Mouse (Mus musculus): Measurements from ENCODE around the gene Lcmt2.
"Not testable (repeated sequence)": the region's sequence is repeated elsewhere in the genome, so short reads cannot be mapped to it uniquely, and the experiment has no call there.

Lcmt2 gene

DNA sequence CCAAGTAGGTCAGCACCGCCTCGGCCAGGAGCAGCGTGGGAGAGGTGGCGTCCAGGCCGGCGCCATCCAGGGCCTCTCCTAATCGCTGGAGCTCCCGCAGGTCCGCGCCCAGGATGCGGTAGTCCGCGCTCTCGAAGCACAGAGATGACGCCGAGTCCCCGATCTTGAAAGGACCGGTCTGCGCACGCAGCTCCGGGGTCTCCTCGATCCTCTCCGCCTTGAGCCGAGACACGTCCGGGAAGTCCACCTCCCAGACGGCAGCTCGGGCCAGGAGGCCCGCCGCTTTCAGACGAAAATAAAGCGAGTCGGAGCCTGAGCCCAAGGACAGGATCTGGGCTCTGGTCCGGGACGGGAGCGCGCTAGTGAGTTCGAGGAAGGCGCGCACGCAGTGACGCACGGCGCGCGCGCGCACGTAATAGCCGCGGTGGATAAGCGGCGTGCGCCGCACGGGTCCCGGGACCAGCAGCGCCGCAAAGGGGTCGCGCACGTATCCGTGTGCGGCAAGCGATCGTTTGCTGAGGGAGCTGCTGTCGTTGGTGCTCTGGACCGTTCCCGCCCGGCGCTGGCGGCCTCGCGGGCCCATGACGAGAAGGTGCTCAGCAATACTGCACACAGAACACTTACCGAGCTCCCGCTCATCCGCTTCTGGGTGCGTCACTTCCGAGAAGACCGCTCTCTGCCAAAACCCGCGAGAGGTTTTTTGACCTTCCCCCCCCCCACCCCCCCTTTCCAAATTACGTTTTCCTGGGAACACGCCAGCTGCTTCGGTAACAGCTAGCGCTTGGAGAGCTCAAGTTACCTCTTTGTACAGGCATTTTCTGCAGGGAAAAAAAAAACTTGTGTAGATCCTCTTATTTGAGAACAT is at the start of gene Lcmt2, which contains the start of gene Adal:
TSS of gene Lcmt2 (minus strand) at position 636 of the 865 bp plus-strand sequence.
TSS of gene Adal (plus strand) at position 411 of the 865 bp plus-strand sequence.
- peak; percentile 93 for DNase-seq (ENCODE audit: extremely low spot score, low spot score)

DNA sequence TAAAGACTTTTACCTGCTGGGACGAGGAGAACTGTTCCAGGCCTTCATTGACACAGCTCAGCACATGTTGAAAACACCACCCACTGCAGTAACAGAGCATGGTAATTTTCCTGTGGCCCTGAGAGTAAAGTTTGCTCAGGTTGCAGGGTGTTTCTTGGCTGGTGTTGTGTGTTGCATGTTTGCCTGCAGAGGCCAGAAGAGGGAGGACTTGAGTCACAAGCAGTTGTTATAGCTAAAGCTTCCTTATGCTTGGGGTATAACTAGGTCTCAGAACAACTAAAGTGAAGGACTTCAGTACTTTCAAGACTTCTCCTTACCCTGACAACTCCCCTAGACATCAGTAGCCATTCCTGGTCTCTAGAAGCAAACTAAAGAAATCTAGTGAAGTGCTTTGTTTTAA is 48.1 kb upstream of the Lcmt2 start:
- DNase-seq (ENCODE audit: extremely low spot score, low spot score): no peak

GRCm38 (mm10) chr2:121184142-121184541 is 43.7 kb upstream of the Lcmt2 start:
- DNase-seq (ENCODE audit: extremely low spot score, low spot score): no peak

DNA sequence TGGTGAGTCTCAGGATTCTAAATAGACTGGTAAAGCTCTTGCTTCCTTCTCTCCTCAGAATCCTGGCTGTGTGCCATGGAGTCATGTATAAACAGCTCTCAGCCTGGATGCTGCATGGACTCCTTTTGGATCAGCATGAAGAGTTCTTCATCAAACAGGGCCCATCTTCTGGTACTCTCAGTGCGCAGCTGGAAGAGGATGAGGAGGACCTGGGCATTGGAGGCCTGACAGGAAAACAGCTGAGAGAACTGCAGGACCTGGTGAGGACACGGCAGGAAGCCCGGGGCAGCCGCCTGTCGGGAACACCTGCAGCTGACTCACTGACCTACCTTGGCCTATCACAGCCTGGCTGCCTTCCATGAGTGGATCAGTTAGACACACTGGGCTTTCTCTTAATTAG is 43.0 kb upstream of the Lcmt2 start:
- no peak for DNase-seq (ENCODE audit: extremely low spot score, low spot score)

DNA sequence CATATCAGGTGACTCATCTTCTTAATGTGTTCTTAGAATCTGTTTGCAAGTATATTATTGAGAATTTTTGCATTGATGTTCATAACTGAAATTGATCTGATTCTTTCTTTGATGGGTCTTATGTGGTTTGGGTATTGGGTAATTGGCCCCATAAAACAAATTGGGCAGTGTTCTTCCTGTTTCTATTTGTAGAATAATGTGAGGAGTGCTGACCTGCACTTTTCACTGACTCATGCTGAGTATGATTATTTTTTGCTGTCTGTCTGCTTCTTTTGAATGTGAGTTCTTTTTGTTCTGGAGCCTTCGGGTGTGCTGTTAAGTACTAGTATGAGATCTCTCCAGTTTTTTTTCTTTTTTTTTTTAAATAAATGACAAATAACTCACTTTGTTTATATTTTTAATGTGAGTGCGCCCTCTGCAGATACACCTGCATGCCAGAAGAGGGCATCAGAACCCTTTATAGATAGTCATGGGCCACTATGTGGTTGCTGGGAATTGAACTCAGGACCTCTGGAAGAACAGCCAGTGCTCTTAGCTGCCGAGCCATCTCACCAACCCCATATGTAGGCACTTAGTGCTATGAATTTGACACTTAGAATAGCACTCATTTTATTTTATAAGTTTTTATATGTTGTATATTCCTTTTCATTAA is 38.5 kb upstream of the Lcmt2 start:
- DNase-seq (ENCODE audit: extremely low spot score, low spot score): no peak

DNA sequence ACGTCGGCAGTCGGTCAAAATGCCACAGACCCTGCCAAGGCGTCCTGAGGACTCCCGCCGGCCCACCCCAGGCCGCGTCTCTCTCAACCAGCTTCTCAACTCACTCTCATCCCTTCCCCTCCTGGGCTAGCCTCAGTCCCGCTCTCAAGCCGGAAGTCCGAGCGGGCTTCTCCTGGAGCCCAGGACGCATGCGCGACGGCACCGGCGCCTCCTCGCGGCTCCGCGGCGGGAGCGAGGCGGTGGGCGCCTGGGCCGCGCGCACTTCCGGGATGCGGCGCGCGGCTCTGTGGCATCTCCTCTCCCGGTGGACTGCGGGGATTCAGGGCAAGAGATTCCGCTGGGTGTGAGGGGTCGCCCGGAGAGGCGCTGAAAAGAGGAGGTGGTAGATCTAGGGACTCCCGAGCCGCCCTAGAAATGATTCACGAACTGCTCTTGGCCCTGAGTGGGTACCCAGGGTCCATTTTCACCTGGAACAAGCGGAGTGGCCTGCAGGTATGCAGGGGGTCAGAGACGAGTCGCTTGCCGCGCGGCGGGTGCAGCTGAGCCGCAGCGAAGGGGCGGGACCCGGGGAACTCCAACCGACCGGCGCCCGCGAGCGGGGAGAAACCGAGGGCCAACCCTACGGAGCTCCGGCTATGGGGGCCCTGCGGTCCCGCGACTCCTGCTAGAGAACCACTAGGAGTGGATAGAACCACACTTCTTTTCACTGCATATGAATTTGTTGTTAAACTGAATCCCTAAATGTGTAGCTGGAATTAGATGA is 30.7 kb upstream of the Lcmt2 start, which contains the start of gene Zscan29:
TSS of gene Zscan29 (minus strand) at position 146 of the 763 bp plus-strand sequence.
- peak; percentile 90 for DNase-seq (ENCODE audit: extremely low spot score, low spot score)

- DNase-seq (ENCODE audit: extremely low spot score, low spot score): no peak
Measured at GRCm38 (mm10) chr2:121170481-121170971, 30.1 kb upstream of the Lcmt2 start, which contains the start of gene Tubgcp4. Tubgcp4 (plus strand) TSS chr2:121170654.

DNA sequence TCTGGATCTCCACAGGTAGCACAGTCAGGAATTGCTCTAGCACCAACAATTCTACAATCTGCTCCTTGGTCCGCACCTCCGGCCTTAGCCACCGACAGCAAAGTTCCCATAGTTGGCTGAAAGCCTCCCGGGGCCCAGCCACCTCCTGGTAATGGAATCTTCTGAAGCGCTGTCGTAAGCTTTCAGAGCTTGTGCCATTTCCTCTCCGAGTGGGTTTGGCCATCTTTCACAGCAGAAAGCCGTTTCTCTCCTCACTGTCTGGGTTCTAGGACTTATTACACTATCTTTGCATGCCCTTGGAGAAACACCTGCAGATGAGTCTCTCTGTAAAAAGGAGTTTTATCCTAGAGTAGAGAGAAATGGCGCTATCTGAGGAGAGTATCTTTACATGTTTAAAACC is 29.4 kb upstream of the Lcmt2 start:
- peak; percentile 38 for DNase-seq (ENCODE audit: extremely low spot score, low spot score)

DNA sequence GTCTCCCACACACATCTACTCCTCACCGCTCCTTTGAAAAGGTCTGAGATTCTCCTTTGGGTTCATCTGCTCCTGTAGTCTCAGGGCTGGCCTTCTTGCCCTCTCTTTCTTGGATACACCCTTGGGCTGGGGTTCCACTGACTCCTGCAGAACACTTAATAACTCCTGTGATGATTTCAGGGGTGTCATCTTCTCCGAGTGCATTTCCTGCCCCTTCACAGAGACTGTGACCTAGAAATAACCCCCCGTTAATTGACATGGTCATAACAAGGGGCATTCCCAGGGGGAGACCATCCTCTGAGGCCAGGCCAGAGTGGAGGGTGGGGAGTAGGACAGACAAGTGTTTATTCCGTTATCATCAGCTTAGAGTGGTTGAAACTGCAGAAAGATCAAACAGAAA is 28.7 kb upstream of the Lcmt2 start:
- no peak for DNase-seq (ENCODE audit: extremely low spot score, low spot score)

GRCm38 (mm10) chr2:121153100-121153499 is 12.6 kb upstream of the Lcmt2 start:
- DNase-seq (ENCODE audit: extremely low spot score, low spot score): no peak

DNA sequence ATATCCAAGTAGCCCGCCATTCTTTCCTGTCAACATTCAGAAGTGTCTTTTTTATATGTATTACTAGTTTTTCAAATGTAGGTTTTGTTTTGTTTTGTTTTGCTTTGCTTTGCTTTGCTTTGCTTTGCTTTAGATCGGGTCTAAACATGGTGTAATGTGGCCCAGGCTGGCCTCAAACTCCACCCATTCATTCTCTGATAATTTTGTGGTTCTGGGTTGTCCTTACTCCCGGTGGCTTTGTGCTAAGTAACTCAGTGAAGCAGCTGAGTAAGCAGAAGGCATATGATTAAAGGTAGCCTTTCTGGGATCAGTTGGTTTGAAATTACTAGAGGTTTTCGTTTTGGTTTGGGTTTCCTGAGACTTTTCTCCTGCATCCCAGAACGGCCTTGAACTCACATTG is 9.2 kb upstream of the Lcmt2 start:
- DNase-seq (ENCODE audit: extremely low spot score, low spot score): no peak

GRCm38 (mm10) chr2:121142415-121142814 is 2.0 kb upstream of the Lcmt2 start:
- DNase-seq (ENCODE audit: extremely low spot score, low spot score): no peak

DNA sequence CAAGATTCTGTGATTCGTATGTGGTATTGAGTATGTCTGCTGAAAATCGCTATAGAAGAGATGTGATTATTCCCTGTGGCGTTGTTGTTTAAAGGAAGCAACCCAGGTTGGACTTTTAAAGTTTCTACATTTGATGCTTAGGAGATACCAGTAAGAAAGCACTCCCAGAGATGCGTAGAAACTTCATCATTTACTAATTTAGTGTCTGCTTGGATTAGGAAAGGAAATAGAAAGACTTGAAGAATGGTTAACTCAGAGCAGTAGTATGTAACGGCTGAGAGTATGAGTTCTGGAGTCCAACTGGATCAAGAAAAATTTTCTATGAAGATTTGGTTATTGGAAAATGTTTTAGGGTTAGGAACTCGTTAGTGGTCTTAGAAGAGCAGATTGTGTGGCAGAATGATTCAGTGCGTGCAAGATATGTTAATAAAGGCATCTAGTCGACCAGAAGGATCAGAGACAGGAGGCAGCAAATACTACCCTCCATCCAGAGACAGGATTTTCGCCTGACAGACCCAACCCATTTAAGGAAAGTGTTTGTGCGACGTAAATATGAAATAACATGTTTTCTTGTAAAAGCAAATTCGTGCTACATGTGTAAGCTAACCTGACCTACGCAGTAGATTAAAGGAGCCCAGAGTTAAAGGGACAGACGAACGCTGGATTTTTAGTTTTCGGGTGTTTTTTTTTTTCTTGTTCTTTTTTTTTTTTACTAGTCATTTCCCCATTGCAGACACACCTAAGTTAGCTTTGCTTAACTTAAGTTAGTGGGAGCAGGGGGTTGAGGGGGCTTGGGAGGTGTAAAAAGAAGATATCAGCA is 973 bp upstream of the Lcmt2 start:
- no peak for DNase-seq (ENCODE audit: extremely low spot score, low spot score)

- DNase-seq (ENCODE audit: extremely low spot score, low spot score): no peak
Measured at GRCm38 (mm10) chr2:121139266-121140017, 1.0 kb downstream of the Lcmt2 start.

DNA sequence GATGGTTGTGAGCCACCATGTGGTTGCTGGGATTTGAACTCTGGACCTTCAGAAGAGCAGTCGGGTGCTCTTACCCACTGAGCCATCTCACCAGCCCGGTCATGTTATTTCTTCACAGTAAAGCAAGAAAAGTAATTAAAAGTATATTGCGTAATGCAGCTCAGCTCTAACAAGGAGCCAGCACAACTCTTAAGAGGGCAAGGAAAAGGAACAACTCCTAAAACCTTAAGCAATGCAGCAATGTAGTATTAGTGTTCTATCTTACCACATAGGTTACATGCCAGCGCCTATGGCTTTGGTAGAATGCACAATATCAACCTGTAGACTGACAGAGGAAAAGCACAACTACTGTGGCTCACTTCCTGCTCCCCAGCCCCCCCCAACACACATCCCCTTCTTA is 3.1 kb downstream of the Lcmt2 start:
- DNase-seq (ENCODE audit: extremely low spot score, low spot score): no peak

DNA sequence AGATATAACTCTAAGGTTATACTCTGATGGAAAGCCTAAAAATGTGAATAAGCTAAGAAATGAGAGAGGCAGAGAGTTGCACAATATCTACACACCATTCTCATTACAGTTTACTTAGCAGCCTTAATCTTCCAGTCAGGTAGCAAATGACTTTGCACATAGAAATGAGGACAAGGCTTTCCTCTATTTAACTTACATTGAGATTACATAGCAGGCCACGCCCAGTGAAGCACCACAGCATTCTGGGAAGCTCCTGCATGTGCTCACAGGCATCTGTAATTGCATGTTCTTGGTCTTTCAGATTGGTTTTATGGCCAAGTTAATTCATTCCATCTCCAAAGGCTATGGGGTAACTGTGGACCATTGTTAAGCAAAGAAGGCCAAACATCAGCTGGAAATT is 7.6 kb downstream of the Lcmt2 start:
- no peak for DNase-seq (ENCODE audit: extremely low spot score, low spot score)

- DNase-seq (ENCODE audit: extremely low spot score, low spot score): no peak
Measured at GRCm38 (mm10) chr2:121128865-121129620, 11.4 kb downstream of the Lcmt2 start.

DNA sequence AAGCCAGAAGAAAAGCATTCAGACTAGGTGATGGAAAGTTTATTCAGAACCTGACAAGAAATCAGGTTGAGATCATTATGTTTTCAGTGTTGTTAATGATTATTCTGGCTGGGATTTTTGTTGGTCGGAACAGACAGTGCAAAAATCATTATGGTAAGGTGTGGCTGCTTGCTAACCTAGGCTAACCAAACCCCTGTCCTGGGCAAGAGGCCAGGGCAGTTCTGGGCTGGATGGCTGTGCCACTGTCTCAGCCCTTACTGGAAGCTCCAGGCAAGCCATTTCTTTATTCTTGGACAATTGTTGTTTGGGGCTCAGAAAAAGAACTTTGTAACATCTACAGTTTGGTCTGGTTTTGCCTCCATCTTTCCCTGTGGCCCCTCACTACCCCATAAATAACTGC is 12.9 kb downstream of the Lcmt2 start:
- DNase-seq (ENCODE audit: extremely low spot score, low spot score): no peak

DNA sequence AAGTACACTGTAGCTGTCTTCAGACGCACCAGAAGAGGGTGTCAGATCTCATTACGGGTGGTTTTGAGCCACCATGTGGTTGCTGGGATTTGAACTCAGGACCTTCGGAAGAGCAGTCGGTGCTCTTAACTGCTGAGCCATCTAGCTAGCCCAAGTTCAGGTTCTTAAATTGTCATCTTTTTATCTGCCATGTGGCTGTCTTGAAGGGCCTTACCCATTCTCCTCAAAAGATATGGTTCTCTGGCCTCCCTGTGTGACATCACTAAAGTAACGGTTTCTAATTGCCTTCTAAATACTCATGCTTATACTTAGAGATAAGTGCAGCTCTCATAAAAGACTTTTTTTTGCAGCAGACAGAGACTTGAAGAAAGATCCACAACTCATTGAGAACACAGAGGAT is 14.2 kb downstream of the Lcmt2 start:
- DNase-seq (ENCODE audit: extremely low spot score, low spot score): not testable (repeated sequence)
